Mouse (Mus musculus): ENCODE results near the gene Ptprt. TPM values are rescaled to one million over a fixed set of nuclear protein-coding genes. Genes with fewer than 3 reads are reported as not detected.

Gene Ptprt
- total RNA-seq, 2 experiments from 2014 or later, result 0.51 to 0.64 TPM

GRCm38 (mm10) chr2:162602721-162603120 is 58.2 kb downstream of the Ptprt start:
- DNase-seq, result no peak
- intact Hi-C loops (cut with DNase I), result no loop called here

- intact Hi-C loops (cut with DNase I), result no loop called here
- DNase-seq, result no peak
Observed at GRCm38 (mm10) chr2:162591388-162591787, 69.6 kb downstream of the Ptprt start.

GRCm38 (mm10) chr2:162581651-162582050 is 79.3 kb downstream of the Ptprt start:
- intact Hi-C loops (cut with DNase I), result no loop called here
- no peak for DNase-seq

- DNase-seq, result no peak
- intact Hi-C loops (cut with DNase I), result no loop called here
Observed at GRCm38 (mm10) chr2:162577819-162578218, 83.1 kb downstream of the Ptprt start.

- intact Hi-C loops (cut with DNase I), result no loop called here
- DNase-seq, result no peak
Observed at GRCm38 (mm10) chr2:162572851-162573250, 88.1 kb downstream of the Ptprt start.

GRCm38 (mm10) chr2:162571037-162571436 is 89.9 kb downstream of the Ptprt start:
- DNase-seq, result no peak
- intact Hi-C loops (cut with DNase I), result no loop called here

- intact Hi-C loops (cut with DNase I), result no loop called here
- no peak for DNase-seq
Observed at GRCm38 (mm10) chr2:162568308-162569100, 92.4 kb downstream of the Ptprt start.

GRCm38 (mm10) chr2:162548312-162548711 is 112.6 kb downstream of the Ptprt start:
- intact Hi-C loops (cut with DNase I), result no loop called here

GRCm38 (mm10) chr2:162531638-162532037 is 129.3 kb downstream of the Ptprt start:
- DNase-seq, result no peak
- intact Hi-C loops (cut with DNase I), result no loop called here

More at GRCm38 (mm10) chr2:162548312-162548711, 112.6 kb downstream of the Ptprt start:
- DNase-seq, result no peak

- intact Hi-C loops (cut with DNase I), result no loop called here
- DNase-seq, result no peak
Observed at GRCm38 (mm10) chr2:162528911-162529310, 132.0 kb downstream of the Ptprt start.

GRCm38 (mm10) chr2:162515993-162516392 is 145.0 kb downstream of the Ptprt start:
- no peak for DNase-seq
- intact Hi-C loops (cut with DNase I), result no loop called here

- DNase-seq, result no peak
- intact Hi-C loops (cut with DNase I), result no loop called here
Observed at GRCm38 (mm10) chr2:162513072-162513471, 147.9 kb downstream of the Ptprt start.

- no peak for DNase-seq
- intact Hi-C loops (cut with DNase I), result no loop called here
Observed at GRCm38 (mm10) chr2:162512094-162512493, 148.9 kb downstream of the Ptprt start.

- no peak for DNase-seq
- intact Hi-C loops (cut with DNase I), result no loop called here
Observed at GRCm38 (mm10) chr2:162509016-162509415, 151.9 kb downstream of the Ptprt start.

GRCm38 (mm10) chr2:162507664-162508063 is 153.3 kb downstream of the Ptprt start:
- intact Hi-C loops (cut with DNase I), result no loop called here
- DNase-seq, result no peak

- no peak for DNase-seq
- intact Hi-C loops (cut with DNase I), result no loop called here
Observed at GRCm38 (mm10) chr2:162504850-162505249, 156.1 kb downstream of the Ptprt start.

GRCm38 (mm10) chr2:162499501-162499915 is 161.4 kb downstream of the Ptprt start:
- intact Hi-C loops (cut with DNase I), result no loop called here

GRCm38 (mm10) chr2:162498191-162498590 is 162.8 kb downstream of the Ptprt start:
- intact Hi-C loops (cut with DNase I), result no loop called here
- peak in 1 of 2 experiments; percentile 7 for DNase-seq

More at GRCm38 (mm10) chr2:162499501-162499915, 161.4 kb downstream of the Ptprt start:
- DNase-seq, result no peak

- intact Hi-C loops (cut with DNase I), result no loop called here
- DNase-seq, result no peak
Observed at GRCm38 (mm10) chr2:162484036-162484435, 176.9 kb downstream of the Ptprt start.

GRCm38 (mm10) chr2:162443106-162443505 is 217.8 kb downstream of the Ptprt start:
- intact Hi-C loops (cut with DNase I), result no loop called here

GRCm38 (mm10) chr2:162436646-162437045 is 224.3 kb downstream of the Ptprt start:
- no peak for DNase-seq
- intact Hi-C loops (cut with DNase I), result no loop called here

More at GRCm38 (mm10) chr2:162443106-162443505, 217.8 kb downstream of the Ptprt start:
- DNase-seq, result no peak

GRCm38 (mm10) chr2:162430171-162430570 is 230.8 kb downstream of the Ptprt start:
- DNase-seq, result no peak
- intact Hi-C loops (cut with DNase I), result no loop called here

Data from gastrocnemius, postnatal 36 days (tissue).